Mouse (Mus musculus): Measurements from ENCODE around the gene Gm45521.
A peak's percentile ranks its signal among the peaks of the same experiment; 100 is the strongest.

The Gm45521 gene

DNA sequence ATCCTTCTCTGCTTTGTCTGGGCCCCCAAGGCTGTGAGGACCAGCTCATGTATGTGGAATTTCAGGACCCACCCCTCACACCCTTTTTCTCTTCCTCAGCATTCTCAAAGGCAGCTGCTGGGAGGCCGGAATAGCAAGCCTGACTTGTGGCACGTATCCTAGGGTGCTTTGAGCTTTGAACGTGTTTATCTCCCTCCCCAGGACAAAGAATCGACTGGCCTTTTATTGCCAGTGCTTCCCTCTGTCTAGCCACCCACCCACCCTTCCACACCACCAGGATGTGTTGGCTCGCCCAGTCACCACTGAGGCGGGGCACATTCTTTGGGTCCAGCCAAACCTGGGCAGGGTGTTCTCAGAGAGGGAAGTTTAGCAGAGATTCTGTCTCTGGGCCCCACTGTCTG is 3.0 kb upstream of the Gm45521 start:
- DNase-seq: no peak

DNA sequence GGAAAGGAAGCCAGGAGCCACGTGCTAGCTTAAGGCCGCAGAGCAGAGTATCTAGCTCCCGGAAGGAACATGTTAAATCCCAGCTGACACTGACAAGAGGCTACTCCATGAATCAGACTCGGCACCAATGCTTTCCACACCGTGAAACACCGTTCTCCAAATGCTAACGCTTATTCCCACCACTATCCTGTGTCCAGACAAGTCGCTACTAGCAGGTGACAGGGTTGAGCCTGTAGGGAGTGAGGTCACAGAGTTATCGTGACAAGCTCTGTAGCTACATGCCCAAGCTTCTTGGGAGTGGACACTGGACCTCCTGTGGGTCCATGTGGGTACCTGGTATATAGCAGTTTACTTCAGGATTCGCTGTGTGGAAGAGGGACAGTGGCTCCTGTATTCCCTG is 661 bp upstream of the Gm45521 start:
- no peak for DNase-seq

DNA sequence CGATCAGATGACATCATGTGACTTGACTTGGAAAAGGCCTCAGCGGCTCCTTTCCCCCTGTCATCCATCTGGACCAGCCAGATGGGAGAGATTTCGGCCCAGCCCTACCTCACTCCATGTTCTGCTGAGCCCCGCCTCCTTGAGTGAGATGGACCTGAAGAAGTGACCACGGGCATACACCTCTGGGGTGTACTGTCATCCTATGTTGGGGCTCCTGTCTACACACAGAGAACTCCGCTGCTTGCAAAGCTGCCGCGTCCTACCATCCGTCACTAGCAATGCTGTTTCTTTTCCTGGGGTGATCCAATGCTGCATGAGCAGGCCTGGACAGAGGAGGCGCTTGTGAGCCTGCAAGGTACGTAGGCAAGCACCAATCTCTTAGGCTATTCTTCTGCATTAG is 3.5 kb downstream of the Gm45521 start:
- DNase-seq: peak; percentile 42

DNA sequence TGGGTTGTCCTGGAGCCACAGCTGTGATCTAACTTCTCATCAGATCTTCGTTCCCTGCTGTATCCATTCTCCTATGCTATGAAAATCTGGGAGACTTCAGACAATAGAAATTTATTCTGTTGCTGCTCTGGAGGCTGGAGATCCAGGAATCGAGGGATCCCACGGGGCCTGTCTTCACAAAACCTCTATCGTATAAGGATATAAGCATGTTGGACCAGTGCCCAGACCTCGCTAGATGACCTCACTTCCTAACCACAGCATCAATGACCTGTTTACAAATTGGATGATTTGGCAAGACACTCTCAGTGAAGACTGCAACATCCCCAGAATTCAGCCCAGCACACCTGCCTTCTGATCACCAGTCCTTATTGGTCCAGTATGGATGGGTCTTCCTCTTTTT is 4.6 kb downstream of the Gm45521 start:
- DNase-seq: no peak

DNA sequence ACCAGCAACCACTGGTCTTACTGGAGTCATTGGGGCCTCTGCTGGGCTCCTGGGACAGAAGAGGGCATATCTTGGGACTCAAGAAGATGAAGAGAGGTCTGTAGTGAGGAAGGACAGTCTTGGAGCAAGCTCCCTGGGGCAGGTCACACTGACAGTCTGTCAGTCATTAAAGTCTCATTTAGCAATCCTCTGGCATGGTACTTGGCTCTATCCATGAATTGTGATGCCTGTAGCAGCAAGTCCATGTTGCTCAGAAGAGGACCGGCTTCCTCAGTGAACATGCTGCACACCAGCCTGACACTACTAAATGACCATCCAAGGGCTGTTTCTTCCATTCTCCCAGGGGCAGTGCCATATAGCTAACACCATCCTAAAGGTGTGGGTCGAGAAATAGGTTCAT is 5.5 kb downstream of the Gm45521 start:
- no peak for DNase-seq

DNA sequence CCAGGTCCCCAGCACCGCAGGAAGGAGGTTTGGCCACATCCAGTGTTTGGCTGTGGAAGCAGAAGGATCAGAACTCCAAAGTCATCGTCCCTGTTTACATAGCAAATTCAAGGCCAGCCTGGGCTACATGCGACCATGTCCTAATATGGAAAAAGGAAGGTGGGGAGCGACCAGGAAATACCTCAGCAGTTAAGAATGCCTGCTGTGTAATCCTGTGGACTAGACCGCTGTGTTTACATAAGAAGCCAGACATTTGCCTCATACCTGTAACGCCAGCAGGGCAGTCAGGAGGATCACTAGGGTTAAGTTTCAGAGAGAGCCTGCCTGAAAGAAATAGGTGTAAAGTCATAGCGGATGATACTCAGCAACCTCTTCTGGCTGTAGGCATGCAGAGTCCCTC is 6.1 kb downstream of the Gm45521 start:
- no peak for DNase-seq

DNA sequence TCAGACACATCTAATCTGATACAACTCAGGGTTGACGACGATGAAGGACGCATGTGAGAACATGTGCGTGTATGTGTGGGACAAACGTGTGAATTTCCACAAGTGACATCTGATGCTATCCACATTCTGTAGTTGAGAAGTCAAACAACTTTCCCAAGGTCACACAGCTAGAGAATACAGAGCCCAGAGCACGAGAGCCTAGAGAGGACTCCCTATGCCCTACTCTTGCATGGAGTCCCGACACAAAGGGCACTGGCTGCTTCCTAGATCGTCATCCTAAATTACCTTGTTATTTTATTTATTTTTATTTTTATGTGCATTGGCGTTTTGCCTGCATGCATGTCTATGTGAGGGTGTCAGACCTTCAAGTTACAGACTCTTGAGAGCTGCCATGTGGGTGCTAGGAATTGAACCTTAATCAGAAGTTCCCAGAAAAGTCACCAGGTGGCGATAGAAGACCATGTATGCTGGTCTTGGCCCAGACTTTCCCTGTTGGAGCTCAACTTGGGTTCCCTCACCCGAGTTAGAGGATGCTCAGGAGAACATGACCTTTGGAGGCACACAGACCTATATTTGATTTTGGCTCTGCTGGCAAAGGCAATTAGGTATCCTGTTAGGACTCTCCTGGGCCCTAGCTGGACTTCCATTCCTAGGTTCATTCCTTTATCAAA is 7.3 kb downstream of the Gm45521 start:
- peak; percentile 71 for DNase-seq

DNA sequence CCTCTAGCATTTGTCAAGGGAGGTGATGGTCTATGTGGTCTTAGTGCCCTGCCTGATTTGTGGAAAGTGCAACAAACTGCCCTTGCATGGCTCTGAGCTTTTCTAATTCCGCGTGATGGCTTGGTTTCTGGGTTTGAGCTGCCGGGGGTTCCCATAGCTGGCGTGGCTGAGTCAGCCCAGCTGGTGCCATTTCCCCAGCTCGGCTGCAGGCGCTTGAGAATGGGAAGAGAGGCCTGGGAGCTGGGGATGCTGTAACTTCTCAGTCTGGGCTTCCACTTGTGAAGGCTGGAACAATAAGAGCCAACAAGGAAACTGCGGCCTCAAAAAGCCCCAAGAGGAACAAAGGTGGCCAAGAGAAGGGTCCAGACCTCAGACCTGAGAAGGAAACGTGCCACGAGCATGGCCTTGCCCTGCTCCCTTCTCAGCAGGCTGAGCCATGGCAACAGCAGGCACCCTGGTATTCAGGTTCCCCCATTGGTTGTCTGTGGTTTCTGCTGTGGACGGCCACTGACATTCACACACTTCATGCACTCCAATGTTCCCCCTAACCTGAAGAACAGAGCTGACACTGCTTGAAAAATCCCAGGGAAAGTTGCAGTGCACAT is 14.9 kb downstream of the Gm45521 start:
- DNase-seq: no peak

DNA sequence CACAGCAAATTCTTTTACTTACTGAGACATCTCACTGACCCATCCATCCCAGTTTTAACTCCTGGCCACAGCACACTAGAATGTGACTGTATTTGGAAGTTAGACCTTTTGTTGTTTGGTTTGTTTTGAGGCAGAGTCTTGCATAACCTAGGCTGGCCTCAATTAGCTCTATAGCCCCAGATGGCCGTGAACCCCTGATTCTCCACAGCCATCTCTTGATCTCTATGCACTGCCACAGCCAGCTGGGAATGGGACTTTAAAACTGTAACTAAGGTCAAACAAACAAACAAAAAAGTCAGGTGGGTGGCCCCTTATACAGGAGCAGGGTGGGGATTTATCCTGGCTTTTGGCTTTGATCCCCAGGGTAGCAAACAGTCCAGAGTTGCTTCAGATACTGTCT is 17.6 kb downstream of the Gm45521 start:
- no peak for DNase-seq

DNA sequence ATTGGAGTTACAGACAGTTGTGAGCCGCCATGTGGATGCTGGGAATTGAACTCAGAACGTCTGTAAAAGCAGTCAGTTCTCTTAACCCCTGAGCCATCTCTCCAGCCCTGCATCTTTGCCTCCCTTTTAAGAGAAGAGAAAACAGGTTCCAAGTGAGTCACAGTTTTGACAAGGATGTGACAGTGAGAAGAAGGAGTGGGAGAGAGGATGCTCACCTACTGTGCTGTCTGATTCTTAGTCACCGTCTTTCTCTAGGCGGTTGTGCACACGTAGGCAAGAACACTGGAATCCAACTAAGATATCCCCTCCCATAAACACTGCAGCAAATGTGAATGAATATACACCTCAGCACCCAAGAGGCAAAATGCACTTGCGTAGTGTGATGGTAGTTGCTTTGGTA is 18.1 kb downstream of the Gm45521 start:
- no peak for DNase-seq

DNA sequence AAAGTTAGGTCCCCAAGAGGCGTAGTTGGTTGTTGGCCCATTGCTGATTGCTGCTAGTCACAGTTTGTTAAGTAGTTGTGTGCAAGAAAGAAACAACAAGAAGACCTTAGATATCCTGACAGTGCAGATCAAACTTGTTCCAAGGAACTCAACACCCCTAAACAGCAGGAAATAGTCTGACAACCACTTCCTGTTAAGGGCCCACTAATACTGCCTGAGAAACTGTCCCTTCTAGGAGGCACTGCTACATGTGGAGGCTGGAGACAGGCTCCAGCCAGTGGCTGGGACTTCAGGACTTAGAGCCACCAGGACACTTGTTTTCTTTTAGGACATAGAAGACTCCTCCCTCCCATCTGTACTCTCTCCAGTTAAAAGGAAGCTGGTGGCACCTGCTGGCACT is 20.4 kb downstream of the Gm45521 start:
- no peak for DNase-seq

DNA sequence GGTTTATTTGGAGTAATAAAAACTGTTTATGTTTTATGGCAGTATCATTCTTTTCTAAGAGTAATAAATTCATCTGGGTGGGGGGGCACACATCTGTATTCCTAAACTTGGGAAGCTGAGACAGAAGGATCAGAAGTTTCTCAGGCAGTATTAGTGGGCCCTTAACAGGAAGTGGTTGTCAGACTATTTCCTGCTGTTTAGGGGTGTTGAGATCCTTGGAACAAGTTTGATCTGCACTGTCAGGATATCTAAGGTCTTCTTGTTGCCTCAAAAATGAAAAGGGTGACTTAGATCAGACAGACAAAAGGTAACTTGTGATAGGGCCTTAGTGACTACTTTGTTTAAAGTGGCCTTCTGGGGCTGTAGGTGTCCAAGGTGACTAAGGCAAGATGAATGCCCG is 21.1 kb downstream of the Gm45521 start:
- no peak for DNase-seq

DNA sequence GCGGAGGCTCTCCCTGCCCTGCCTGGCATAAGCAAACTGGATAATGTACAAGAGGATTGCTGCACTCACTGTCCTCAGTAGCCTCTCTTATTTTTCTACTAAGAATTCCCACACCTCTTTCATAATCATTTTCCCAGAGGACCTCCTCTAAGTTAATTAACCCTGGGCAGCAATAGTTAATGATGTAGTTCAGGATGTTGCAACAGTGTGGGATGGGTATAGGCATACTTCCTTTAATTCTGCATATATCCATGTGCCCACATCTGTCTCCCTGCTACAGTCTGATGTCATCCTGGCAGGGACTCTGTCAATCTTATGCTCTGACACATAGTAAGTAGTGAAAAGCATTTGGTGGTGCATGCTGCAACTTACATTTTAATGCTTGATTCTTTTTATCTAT is 24.1 kb downstream of the Gm45521 start:
- DNase-seq: no peak

DNA sequence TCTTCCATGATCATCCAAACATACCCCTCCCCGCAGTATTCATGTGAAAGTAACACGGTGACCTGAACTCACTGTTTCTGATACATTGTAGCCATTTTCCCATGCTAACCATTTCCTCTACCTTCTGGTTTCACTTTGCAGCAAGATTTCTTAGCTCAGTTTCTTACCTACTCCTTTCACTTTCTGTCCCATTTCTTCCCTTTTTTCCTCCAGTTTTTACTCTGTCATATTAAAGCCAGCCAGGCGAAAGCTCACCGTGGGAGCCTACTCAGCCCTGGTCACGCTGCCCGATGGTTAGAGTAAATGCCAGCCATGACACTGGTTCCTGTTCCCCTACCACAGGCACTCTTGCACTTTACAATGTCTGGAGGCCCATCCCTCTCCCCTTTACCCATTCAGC is 29.8 kb downstream of the Gm45521 start:
- no peak for DNase-seq

DNA sequence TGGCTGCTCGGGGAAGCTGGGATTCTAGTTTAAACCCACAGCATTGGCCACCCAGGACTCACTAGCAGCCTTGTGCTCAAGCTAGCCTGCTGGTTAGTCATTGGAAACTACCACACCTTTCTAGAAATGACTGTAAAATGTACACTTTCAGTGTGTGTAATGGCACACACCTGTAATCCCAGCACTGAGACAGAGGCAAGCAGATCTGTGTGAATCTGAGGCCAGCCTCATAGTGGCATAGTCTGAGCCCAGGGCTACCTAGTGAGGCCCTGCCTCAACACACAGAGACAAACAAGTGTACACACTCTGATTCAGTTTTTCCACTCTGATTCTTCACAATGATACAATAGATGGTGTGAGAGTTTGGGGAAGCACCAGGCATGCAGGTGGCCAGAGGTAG is 32.3 kb downstream of the Gm45521 start:
- no peak for DNase-seq

DNA sequence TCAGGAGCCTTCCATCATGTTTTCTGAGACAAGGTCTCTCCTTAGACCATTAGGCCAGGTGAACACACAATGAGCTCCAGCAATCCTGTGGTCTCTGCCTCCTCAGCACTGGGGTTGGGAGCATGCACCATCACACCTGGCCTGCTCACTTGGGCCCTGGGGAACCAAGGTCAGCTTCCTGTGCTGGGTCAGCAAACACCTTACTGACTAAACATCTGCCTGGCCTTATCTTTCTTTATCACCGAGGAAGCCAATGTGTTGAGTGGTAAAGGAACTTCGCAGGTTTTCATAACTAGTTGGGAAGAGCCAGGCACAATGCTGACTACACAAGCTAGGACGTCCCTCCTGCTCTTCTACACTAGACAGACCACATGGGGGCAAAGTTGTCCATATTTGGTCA is 32.9 kb downstream of the Gm45521 start:
- DNase-seq: no peak

DNA sequence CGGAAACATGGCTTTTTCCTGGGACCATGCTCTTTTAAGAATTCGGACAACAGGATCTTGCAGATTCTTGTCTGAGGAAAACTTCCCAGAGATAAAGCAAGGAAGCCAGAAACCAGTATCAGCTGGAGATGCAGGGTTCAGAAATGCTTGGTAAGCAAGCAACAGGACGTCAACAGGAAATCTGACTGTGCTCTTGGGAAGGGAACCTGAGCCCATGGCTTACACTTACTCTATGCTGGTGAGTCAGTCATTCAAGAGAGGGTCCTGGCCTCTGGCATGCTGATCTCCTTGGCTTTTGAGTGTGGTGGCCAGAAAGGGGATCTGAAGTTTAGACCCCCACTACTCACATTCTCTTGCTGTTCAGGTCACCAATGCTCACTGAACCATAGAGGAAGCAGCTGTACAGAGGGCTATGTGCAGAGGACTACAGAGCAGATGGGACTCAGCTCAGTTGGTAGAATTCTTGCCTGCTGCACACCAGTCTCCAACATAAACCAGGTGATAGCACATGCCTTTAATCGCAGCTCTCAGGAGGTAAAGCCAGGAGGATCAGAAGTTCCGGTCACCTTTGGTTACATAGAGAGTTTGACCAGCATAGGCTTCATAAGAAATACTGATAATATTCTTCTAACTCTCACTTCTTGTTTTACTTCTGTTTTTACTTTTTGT is 34.2 kb downstream of the Gm45521 start:
- DNase-seq: no peak

DNA sequence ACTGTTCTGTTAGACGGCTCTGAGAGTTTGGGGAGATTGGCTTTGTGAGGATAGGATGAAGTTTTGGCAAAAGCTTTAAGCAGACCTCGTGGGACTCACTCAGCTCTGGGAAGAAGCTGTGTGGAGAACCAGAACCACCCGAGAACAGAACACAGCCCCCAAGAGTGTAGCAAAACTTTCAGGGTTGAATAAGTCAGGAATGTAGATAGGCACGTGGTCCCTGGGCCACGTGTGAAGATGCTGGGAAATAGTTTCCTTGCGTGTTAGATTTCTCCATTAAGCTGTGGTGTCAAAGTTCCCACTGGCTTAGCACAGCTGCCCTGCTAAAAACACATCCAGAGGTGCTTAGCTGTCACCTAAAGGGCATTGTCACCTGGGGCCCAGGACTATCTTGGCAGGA is 35.1 kb downstream of the Gm45521 start:
- no peak for DNase-seq

DNA sequence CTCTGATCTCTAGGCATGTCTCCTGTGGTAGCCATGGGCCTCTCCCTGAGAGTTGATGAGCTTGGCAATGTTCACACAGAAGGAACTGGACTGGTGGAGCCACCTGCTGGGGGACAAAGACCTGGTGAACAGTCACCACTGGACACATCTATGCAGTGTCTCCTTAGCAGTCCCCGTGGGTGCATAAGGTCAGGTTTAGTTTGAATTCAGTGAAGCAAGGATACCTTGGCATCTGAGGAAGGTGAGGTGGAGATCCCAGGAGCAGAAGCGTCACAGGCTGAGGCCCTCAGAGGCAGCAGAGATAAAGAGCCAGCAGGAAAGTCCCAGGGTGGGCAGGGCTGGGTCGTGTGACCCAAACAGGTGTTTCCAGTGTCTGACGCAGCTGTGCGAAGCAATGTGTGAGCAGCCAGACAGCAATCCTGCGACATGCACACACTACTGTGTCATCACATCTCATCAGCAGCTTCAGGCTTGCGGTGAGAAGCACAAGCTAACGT is 37.2 kb downstream of the Gm45521 start, which contains the start of gene Dnase1l3:
Gene Dnase1l3, minus strand, starts transcription at position 303 of the 497 bp plus-strand sequence.
- peak; percentile 17 for DNase-seq

DNA sequence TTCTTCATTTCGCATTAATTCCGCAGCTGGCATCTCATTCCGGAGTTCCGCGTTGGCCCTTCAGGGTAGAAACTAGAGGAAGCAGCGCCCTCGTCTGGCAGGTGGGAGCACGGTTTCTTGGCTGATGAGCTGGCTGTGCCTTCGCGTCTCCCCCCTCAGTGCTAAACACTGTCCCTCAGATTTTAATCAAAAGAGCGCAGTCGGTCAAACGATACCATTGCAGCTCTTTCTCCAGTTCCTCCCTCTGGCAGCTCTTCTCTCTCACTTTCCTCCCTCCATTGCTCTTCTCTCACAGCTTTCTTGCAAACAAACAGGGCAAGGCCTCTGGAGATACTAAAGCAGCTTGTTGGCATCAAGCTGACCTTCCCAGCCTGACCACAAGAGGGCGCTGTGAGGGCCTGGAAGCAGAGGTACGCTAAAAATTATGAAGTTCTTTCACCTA is 40.2 kb downstream of the Gm45521 start:
- peak; percentile 87 for DNase-seq

DNA sequence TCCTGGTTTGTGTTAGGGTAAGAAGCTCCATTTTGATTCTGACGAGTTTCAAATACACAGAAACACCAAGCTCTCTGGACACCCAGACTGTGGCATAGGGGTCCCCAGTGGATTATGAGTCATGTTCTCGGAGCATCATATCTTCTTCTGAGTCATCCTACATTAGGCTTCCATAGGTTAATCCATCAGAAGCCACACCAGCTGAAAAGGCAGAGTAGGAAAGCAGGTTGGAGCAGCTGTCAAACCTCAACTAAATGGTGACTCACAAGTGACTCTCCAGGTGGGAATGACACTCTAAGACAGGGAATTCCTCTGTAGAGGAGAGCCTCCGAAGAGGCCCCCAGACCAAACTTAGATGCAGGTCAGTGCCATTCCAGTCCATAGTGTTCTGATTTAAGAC is 41.9 kb downstream of the Gm45521 start:
- no peak for DNase-seq

DNA sequence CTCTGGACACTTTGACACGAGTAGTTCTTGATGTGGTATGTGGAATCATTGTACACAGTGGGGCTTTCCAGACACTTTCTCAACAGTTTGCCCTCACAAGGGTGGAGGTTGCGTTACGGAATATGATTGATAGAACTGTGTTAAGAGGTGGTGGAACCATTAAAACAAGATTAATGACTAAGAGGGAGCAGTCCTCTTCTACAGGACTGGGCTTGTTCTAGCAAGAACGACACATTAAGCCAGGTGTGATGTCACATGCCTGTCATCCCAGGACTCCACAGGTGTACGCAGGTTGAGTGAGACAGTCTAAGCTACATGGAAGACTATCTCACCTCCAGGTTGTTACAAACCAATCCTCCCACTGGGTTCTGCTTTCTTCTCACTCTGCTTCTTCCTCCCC is 42.3 kb downstream of the Gm45521 start:
- no peak for DNase-seq

DNA sequence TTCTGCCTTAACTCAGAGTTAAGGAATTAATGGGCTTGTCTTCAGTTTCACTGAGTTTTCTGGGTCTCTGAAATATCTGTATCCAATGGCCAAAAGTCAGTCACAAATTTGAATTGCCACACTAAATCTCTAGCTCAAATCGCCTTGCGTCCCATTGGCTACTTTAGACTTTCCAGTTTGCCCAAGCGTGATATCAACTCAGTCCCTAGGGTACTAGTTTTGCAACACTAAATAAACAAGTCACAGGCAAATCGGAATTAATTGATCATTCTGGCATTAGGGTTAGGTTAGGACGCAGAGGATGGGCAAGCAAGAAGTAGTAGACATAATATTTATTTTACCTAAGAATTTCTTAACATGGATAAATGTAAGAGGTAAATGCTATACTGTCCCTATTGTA is 43.2 kb downstream of the Gm45521 start:
- DNase-seq: no peak

All from right cerebral cortex, postnatal 4 days (tissue).